Mouse (Mus musculus) subcutaneous adipose tissue, adult 2 months (tissue): ENCODE data around the gene Ccnb1. TPM values are rescaled to one million over a fixed set of nuclear protein-coding genes. Genes with fewer than 3 reads are reported as not detected.

Source experiments
- polyA plus RNA-seq: library from polyadenylated mRNA; depleted of rRNA; stranded (reverse); fragments of >200 nt; gene quantifications from 2 replicates; pipeline ENCODE4 v1.2.3, GENCODE M21; 2012; ENCODE audit warnings: low replicate concordance; rRNA removed

Ccnb1 gene
- 1.7 and 14.2 TPM in 2 replicates for polyA plus RNA-seq

DNA sequence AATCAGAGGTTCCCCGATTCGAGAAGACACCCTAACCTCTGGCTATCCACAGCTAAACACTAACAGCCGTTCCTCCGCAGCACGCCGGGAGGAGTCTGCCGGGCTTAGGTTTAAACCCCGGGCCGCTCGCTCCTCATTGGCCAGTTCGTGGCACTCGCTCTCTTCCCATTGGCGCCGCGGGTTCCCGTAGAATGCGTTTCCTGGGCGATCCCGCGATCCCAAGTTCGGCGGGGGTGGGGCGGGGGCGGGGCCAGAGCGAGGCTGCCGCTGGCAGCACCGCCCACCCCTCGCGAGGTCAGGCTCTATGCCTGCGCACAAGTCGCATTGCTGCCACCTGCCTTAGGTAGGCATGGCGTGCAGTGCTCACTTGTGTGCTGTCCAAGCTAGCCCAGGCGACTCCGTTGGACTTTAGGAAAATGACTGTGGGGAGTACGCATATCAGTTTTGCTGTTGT lies at the start of gene Ccnb1:
Gene Ccnb1, minus strand, starts transcription at position 157 of the 454 bp plus-strand sequence.

DNA sequence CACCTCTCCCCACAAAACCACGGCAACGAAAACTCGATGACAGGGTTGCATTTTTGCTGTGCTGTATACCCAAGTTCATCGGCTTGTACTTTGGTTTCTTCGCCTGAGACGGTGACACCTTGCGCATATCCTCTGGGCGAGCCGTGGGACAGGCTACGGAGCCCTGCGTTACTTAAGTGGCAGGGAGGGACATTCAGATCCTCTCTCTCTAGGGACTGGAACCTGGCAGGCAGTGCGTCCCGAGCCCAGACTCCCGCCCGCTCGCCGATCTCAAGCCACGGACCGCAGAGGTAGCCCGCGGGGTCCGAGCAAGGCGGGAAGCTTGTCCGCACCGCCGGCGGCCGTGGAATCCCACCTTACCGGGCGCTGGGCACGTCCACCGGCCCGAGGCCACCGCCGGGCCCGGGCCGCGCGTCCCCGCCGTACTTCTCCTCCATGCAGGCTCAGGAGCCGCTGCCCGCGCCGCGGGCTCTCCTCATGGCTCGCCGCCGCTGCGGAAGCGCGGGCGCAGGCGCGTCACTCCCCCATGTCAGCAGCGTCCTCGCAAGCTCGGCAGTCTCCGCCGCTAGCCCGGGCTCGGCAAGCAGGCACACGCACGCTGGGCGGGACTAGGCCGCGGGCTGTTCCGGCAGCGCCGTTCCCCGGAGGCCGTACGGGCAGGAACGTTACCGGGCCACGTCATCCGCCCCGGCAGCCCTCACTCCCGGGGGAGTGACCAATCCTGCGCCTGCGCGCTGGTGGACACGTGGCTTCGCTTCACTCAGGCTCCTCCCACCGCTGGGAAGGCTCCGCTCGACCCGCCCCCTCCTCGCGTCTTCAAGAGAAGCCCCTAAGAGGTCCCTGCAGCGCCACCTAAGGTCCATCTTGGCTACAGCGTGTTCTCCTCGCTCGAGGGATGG lies 46.6 kb upstream of the Ccnb1 start, which contains the start of gene Slc30a5:
Gene Slc30a5, minus strand, starts transcription at position 687 of the 899 bp plus-strand sequence.

GRCm38 (mm10) chr13:100775252-100776055 lies 10.9 kb downstream of the Ccnb1 start, which contains the start of gene Cenph:
Gene Cenph, minus strand, starts transcription at chr13:100775899.

DNA sequence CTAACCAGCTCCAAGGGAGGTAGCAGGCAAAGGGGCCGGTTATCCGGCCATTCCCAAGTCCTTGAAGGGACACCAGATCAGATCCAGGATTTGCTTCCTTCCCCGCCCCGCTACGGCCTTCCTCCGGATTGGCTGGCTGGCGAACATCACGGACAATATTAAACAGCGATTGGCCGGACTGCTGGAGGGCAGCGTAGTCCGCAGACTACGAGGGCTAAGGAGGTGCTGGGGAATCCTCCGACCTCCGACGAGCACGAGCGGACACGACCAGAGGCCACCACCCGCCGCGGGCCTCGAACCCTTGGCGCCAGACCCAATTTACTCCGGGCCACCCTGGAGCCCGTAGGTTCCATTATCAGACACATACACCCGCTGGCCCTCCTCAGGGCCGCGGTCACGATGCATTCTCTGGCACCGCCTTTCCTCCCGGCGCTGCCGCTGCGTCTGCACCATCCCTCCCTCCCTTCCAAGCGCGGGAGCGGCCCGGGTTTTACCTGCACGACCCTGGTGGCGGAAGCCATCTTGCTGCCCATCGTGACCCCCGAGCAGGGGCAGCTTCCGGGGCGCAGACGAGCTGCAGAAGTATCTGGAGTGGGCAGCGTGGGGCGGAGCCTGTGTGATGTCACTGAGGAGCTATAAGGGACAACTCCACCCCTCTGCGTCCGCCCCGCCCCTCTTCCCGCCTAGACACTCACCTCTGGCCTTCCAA lies 42.2 kb downstream of the Ccnb1 start, which contains the start of gene Mrps36:
Gene Mrps36, minus strand, starts transcription at position 624 of the 709 bp plus-strand sequence.

GRCm38 (mm10) chr13:100730861-100731176 lies 55.6 kb downstream of the Ccnb1 start, which contains the start of gene Cdk7:
Gene Cdk7, minus strand, starts transcription at chr13:100730939.

Other genes starting within 250 kb of the Ccnb1 start
- 0.06 and 7.9 TPM in 2 replicates for gene Ocln, start 233.9 kb downstream of the Ccnb1 start, polyA plus RNA-seq
- 0.54 and 8.4 TPM in 2 replicates for gene Marveld2, start 169.6 kb downstream of the Ccnb1 start, polyA plus RNA-seq
- 57.2 and 60.9 TPM in 2 replicates for gene Ak6, start 135.6 kb downstream of the Ccnb1 start, polyA plus RNA-seq
- 5.6 and 5.7 TPM in 2 replicates for gene Rad17, start 135.5 kb downstream of the Ccnb1 start, polyA plus RNA-seq
- 2.7 and 2.9 TPM in 2 replicates for gene Taf9, start 135.0 kb downstream of the Ccnb1 start, polyA plus RNA-seq
- gene Ccdc125, start 116.9 kb downstream of the Ccnb1 start, polyA plus RNA-seq, result 2.5 and 3.3 TPM in 2 replicates
- gene Cdk7, start 55.6 kb downstream of the Ccnb1 start, polyA plus RNA-seq, result 15.5 and 21.8 TPM in 2 replicates
- 49.5 and 76.6 TPM in 2 replicates for gene Mrps36, start 41.9 kb downstream of the Ccnb1 start, polyA plus RNA-seq
- gene Cenph, start 10.7 kb downstream of the Ccnb1 start, polyA plus RNA-seq, result 1.5 TPM in 1 of 2 replicates, not detected in the other
- gene Slc30a5, start 46.9 kb upstream of the Ccnb1 start, polyA plus RNA-seq, result 21.5 and 32.6 TPM in 2 replicates